Mouse (Mus musculus): ENCODE data around the gene Carmil1. TPM values are rescaled to one million over a fixed set of nuclear protein-coding genes. Genes with fewer than 3 reads are reported as not detected.

Carmil1 gene
- total RNA-seq, 2 experiments from 2014 or later: 7.1 to 9.5 TPM

GRCm38 (mm10) chr13:23971870-23972269 lies 308.7 kb downstream of the Carmil1 start:
- intact Hi-C loops (cut with DNase I): no loop called here
- no peak for DNase-seq

- intact Hi-C loops (cut with DNase I): no loop called here
Measured at GRCm38 (mm10) chr13:23964909-23965308, 315.7 kb downstream of the Carmil1 start.

More at GRCm38 (mm10) chr13:23964909-23965308, 315.7 kb downstream of the Carmil1 start:
- DNase-seq: no peak

Other genes starting within 250 kb of the Carmil1 start
- gene Cmah, start 46.6 kb upstream of the Carmil1 start, total RNA-seq (2021): 1 to 10 TPM; 3.0 to 3.7 TPM

Measured in heart, postnatal 36 days (tissue).